8 mouse cellular contexts compared by ENCODE assay signal in genomic region chr8:12927204-12927983, GRCm38 (mm10). TPM values are rescaled to one million over a fixed set of nuclear protein-coding genes. Genes with fewer than 3 reads are reported as not detected.
A peak's percentile ranks its signal among the peaks of the same experiment; 100 is the strongest.
DNase-seq lines count a peak whose midpoint lies in the region; ATAC-seq and TF ChIP-seq lines count a peak whose summit lies in the region.

No protein-coding gene starts in this region.

- ATAC-seq in hindbrain, embryonic 11.5 days (ENCODE audit: low FRiP score) = 0 out of 2 replicates have a peak, but pooled peaks have one; percentile 48
- ATAC-seq in midbrain, embryonic 14.5 days (ENCODE audit: low FRiP score, low TSS enrichment) = no peak; the same call in 1 of the 2 replicates

- H3K4me1 ChIP-seq in bone marrow macrophage, adult 2 months (ENCODE audit: control insufficient read depth, insufficient read depth, low read length) = no peaks in the 10 kb centered on the region
- no peaks in the 10 kb centered on the region; the same call in 1 of the 2 replicates for H3K4me1 ChIP-seq in hindbrain, embryonic 11.5 days (replicated peaks; ENCODE audit: control insufficient read depth, insufficient read depth, low read length)
- peaks cover 6% of the 10 kb centered on the region for H3K4me1 ChIP-seq in midbrain, embryonic 14.5 days (ENCODE audit: control insufficient read depth, insufficient read depth, low read length)

- no peak overlapping the region for H3K4me3 ChIP-seq in bone marrow macrophage, adult 2 months (ENCODE audit: insufficient read depth, low read length)
- no peak overlapping the region for H3K4me3 ChIP-seq in hindbrain, embryonic 11.5 days (ENCODE audit: low read depth, low read length)
- H3K4me3 ChIP-seq in midbrain, embryonic 14.5 days (replicated peaks; ENCODE audit: low read depth, low read length) = no peak overlapping the region

- no peak overlapping the region for H3K27ac ChIP-seq in bone marrow macrophage, adult 2 months (ENCODE audit: insufficient read depth, low read depth, low read length)
- no peak overlapping the region for H3K27ac ChIP-seq in hindbrain, embryonic 11.5 days (ENCODE audit: low read depth, low read length)
- no peak overlapping the region; the same call in 1 of the 2 replicates for H3K27ac ChIP-seq in midbrain, embryonic 14.5 days (replicated peaks; ENCODE audit: low read depth, low read length)

- H3K9ac ChIP-seq in hindbrain, embryonic 11.5 days (ENCODE audit: low read depth, low read length) = no peak overlapping the region
- H3K9ac ChIP-seq in midbrain, embryonic 14.5 days (replicated peaks; ENCODE audit: low read length) = 0 out of 2 replicates have a peak overlapping the region, but pooled peaks have one; percentile 12

- WGBS in hindbrain, embryonic 11.5 days = 59% methylated on average over 7 of the region's 7 CpGs
- WGBS in midbrain, embryonic 14.5 days = 54% methylated on average over 7 of the region's 7 CpGs

- H3K4me2 ChIP-seq in hindbrain, embryonic 11.5 days (replicated peaks; ENCODE audit: low read depth, low read length) = no peak overlapping the region
- H3K4me2 ChIP-seq in midbrain, embryonic 14.5 days (ENCODE audit: low read length) = 0 out of 2 replicates have a peak overlapping the region, but pooled peaks have one; percentile 9

- intact Hi-C loops in left cerebral cortex, postnatal 4 days (cut with DNase I) = no loop called here

- no peaks in the 10 kb centered on the region for H3K36me3 ChIP-seq in hindbrain, embryonic 11.5 days (ENCODE audit: control insufficient read depth, insufficient read depth, low read length)
- no peaks in the 10 kb centered on the region for H3K36me3 ChIP-seq in midbrain, embryonic 14.5 days (ENCODE audit: control insufficient read depth, insufficient read depth, low read length)

- 0 out of 2 replicates have a peak, but pooled peaks have one; percentile 8 for TF ChIP-seq CTCF in bone marrow macrophage, adult 2 months (IDR thresholded peaks at IDR 0.05; ENCODE audit: low read depth, low read length)

- no peak for TF ChIP-seq POLR2A in bone marrow macrophage, adult 2 months (IDR thresholded peaks at IDR 0.05; ENCODE audit: borderline replicate concordance, low read depth, low read length)

- no peaks in the 10 kb centered on the region for H3K9me3 ChIP-seq in hindbrain, embryonic 11.5 days (ENCODE audit: control insufficient read depth, low read length)
- no peaks in the 10 kb centered on the region for H3K9me3 ChIP-seq in midbrain, embryonic 14.5 days (ENCODE audit: control insufficient read depth, low read length)

- H3K27me3 ChIP-seq in hindbrain, embryonic 11.5 days (ENCODE audit: control insufficient read depth, insufficient read depth, low read length) = no peaks in the 10 kb centered on the region
- H3K27me3 ChIP-seq in midbrain, embryonic 14.5 days (ENCODE audit: control insufficient read depth, insufficient read depth, low read length) = no peaks in the 10 kb centered on the region

- DNase-seq in right cerebral cortex, adult 2 months (ENCODE audit: low spot score in 2 of 2) = peak; percentile 60 to 64
- no peak for DNase-seq in right cerebral cortex, postnatal 36 days (ENCODE audit: low spot score in 2 of 2)
- peak; percentile 13 for DNase-seq in fibroblast of lung, adult 2 months (ENCODE audit: low read depth)
- DNase-seq in hindbrain, embryonic 11.5 days (ENCODE audit: low spot score) = peak; percentile 84
- DNase-seq in left cerebral cortex, postnatal 4 days = peak; percentile 79
- DNase-seq in midbrain, embryonic 14.5 days = peak; percentile 79
- DNase-seq in spleen, adult 12 weeks (ENCODE audit: low spot score) = no peak

RNA-seq across cellular contexts. Expression of gene Mcf2l, which starts 53.8 kb away (rescaled TPM):
- 1.4 and 2.2 TPM in 2 replicates for polyA plus RNA-seq in bone marrow macrophage, adult 2 months (2012; ENCODE audit: insufficient read depth, insufficient read length, missing spikeins)
- 51.0 and 54.4 TPM in 2 replicates for polyA plus RNA-seq in hindbrain, embryonic 11.5 days (2014; fragmentation: Nextera tagmentation; extraction: Ambion mirVana)
- 100 to 1,000 TPM; 399 to 404 TPM for total RNA-seq in left cerebral cortex, postnatal 4 days (2021)
- polyA plus RNA-seq in midbrain, embryonic 14.5 days (2014; fragmentation: Nextera tagmentation; extraction: Ambion mirVana) = 173 and 174 TPM in 2 replicates

Comparison
In these comparisons a context has a peak if more than half of its experiments do, and no peak if none do; other contexts are left out.
1. DNase-seq: peak in right cerebral cortex, adult 2 months (2 of 2), fibroblast of lung, adult 2 months (single experiment), hindbrain, embryonic 11.5 days (single experiment), left cerebral cortex, postnatal 4 days (single experiment) and midbrain, embryonic 14.5 days (single experiment); none in right cerebral cortex, postnatal 36 days (0 of 2) and spleen, adult 12 weeks (single experiment).
2. RNA of gene Mcf2l, which starts 53.8 kb away (polyA plus RNA-seq): 173 to 174 TPM in midbrain, embryonic 14.5 days and 51.0 to 54.4 TPM in hindbrain, embryonic 11.5 days; 1.4 to 2.2 TPM in bone marrow macrophage, adult 2 months; every median in the first group is over 10 times any median in the second.